Mouse (Mus musculus): Measurements from ENCODE around the gene Saa1. TPM values are rescaled to one million over a fixed set of nuclear protein-coding genes. Genes with fewer than 3 reads are reported as not detected.
"Not testable (repeated sequence)": the region's sequence is repeated elsewhere in the genome, so short reads cannot be mapped to it uniquely, and the experiment has no call there.

Saa1 gene
- polyA plus RNA-seq (2012; rRNA removed): not detected in 2 replicates

DNA sequence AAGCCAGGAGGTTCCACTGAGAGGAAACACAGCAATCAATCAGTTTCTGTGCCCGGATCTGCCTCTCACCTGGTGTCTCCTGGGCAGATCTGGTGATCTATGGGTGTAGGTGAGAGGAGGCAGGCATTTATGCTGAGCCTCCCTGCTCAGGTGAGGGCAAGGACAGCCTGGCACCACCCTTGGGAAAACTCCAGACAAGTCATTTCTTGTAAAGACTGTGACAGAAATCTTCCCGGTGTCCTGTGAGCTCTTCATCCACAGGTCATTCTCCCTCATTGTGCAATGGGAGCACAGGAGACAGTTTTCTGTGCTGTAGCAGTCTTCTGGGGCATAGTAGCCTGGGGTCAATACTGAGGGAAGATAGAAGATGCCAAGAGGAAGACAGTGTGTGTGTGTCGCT lies at the start of gene Saa1:
Gene Saa1 (minus strand): TSS at position 101 of the 400 bp plus-strand sequence.
- not testable (repeated sequence) for DNase-seq (ENCODE audit: low spot score)

- no peak for DNase-seq (ENCODE audit: low spot score)
Observed at GRCm38 (mm10) chr7:46789177-46789849, 46.5 kb upstream of the Saa1 start.

DNA sequence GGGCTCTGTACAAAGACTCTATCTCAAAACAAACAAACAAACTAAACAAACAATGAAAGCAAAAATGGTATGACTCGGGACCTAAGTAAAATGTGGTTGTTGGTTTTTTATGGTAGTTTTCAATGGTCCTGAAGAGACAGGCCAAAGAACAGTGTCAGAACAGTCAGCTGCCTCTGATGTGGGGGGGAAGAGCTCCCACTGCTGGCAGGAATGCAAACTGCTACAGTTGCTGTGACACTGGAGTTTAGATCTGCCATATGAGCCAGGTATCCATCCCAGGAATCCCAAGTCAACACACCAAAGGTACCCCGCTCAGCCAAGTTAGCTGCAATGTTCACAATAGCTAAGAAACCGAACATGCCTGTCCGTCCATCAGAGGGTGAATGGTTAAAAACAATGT lies 27.9 kb upstream of the Saa1 start:
- DNase-seq (ENCODE audit: low spot score): no peak

- DNase-seq (ENCODE audit: low spot score): no peak
Observed at GRCm38 (mm10) chr7:46768451-46768850, 25.7 kb upstream of the Saa1 start.

GRCm38 (mm10) chr7:46767371-46767770 lies 24.6 kb upstream of the Saa1 start:
- no peak for DNase-seq (ENCODE audit: low spot score)

DNA sequence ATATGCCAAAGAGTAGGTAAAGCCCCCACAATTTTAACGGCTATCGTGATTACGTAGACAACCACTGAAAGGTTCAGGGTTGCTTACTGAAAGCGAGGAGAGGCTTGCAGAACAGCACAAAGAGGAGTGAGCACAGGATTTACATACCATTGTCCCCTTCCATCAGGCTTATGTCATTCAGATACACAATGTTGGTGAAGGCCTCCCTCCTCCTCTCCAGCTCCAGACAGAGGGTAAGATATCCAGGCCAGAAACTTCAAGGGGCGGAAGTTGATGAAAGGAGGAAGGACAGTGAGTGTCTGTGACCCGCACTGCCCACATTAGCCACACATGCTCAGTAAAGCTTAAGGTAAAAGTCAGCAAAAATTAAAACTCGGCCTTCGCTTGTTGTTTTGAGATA lies 21.9 kb upstream of the Saa1 start:
- no peak for DNase-seq (ENCODE audit: low spot score)

DNA sequence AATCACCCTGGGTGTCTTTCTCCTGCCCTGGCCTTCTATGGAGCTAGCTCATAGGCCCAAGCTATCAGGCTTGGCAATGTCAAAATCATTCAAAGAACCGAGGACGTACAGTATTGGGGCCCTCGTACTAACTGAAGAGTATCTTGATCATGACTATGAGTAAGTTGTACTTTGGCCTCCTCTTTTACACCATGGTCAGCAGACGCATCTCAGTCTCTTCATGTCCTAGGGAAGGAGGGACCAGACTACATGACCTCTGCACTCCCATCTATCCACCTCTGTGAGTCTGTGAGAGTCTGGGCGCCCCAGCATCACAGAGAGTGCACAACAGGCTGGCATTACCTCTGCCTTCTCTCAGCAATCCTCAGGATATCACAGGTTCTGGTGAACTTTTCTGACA lies 19.8 kb upstream of the Saa1 start:
- no peak for DNase-seq (ENCODE audit: low spot score)

- no peak for DNase-seq (ENCODE audit: low spot score)
Observed at GRCm38 (mm10) chr7:46761049-46761795, 18.4 kb upstream of the Saa1 start.

DNA sequence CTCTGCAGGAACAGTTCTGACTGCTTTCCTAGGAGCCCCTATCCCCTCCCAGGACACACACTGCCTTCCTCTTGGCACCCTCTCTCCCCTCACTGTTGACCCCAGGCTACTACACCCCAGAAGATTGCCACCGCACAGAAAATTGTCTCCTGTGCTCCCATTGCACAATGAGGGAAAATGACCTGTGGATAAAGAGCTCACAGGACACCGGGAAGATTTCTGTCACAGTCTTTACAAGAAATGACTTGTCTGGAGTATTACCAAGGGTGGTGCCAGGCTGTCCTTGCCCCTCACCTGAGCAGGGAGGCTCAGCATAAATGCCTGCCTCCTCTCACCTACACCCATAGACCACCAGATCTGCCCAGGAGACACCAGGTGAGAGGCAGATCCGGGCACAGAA lies 8.7 kb upstream of the Saa1 start, which contains the start of gene Saa2:
Gene Saa2 (plus strand): TSS at position 301 of the 400 bp plus-strand sequence.
- no peak for DNase-seq (ENCODE audit: low spot score)

- no peak for DNase-seq (ENCODE audit: low spot score)
Observed at GRCm38 (mm10) chr7:46748459-46748858, 5.7 kb upstream of the Saa1 start.

DNA sequence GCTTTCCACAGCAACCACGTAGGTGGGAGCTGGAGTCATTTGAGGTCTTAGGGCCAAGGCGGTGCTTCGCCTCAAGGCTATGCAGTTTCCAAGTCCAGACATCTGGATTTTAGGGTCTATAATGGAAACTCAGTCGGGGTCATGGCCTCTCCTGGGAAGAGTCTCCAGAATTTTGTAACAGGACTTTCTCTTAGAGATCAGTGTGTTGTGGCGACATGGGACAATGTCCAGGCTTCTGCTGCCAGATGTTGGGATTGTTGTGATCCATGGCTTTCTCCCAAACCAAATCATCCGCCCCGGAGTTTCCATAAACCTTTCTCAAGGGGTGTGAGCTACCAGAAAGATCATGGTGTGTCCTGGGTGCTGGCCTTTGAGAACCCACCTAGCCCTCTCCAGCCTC lies 3.6 kb upstream of the Saa1 start:
- no peak for DNase-seq (ENCODE audit: low spot score)

DNA sequence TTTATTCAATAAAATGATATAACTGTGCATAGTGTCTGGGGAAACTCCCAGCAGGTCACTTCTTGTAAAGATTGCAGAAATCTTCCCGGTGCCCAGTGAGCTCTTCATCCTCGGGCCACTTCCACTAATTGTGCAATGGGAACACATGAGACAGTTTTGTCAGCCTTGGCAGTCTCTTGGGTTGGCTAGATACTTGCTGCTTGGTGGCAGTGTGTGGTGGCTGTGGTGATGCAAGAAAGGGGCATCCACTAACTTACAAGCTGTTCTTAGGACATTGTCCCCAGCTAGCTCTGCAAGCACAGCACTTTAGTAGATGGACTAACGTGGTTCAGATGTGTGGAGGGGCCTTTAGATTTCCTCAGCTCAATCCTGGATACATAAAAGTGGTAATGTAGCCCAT lies 3.0 kb upstream of the Saa1 start:
- no peak for DNase-seq (ENCODE audit: low spot score)

GRCm38 (mm10) chr7:46740041-46740440 lies 2.7 kb downstream of the Saa1 start:
- not testable (repeated sequence) for DNase-seq (ENCODE audit: low spot score)

DNA sequence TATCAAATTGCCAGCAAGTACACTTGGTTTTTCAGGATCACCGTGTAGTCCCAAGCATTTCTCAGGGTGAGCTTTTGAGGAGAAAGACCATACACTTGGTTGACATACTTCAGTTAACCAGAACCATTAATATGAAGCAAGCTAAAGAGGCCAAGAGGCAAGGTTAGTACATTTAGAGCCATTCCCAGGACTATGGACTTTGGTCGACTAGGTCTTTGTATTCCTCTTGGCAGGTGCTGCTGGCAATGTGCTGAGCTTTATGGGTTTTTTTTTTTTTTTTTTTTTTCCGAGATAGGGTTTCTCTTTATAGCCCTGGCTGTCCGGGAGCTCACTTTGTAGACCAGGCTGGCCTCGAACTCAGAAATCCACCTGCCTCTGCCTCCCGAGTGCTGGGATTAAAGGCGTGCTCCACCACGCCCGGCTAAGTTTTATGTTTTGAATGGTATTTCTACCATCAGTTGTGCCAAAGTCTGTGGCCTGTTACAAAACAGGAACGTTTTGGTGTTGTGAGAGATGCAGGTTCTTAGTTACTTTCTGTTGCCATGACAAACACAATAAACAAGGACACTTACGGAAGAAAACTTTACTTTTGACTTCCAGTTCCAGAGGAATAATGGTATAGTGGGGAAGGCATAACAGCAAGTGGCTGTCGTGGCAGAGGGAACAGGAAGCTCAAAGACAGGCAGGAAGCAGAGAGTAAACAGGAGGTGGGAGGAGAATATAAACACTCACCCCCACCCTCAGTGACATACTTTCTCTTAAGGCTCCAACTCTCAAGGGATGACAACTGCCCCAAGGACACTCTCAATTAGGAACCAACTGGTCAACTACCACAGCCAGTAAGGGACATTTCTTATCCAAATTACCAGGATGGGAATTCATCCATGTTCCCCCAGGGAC lies 4.0 kb downstream of the Saa1 start:
- no peak for DNase-seq (ENCODE audit: low spot score)

DNA sequence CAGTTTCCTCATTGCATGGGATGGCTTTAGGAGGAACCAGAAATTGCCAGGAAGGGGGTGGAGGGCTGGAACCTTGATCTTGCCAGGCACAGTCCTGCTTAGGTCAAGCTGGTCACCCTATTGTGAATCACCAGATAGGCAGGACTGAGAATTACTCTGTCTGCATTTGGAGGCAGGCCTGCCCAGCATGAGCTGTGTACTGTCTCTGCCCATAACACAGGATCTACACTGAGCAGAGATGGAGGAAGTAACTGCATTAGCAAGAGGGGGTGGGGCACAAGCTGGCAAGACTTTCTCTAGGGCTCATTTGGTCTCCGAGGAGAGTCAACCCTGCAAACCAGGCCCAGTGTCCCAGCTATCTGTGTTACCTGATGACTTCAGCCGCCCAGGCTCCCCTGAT lies 7.8 kb downstream of the Saa1 start:
- no peak for DNase-seq (ENCODE audit: low spot score)

GRCm38 (mm10) chr7:46732458-46732857 lies 10.3 kb downstream of the Saa1 start, which contains the start of gene Saa4:
Saa4 (minus strand) TSS chr7:46732603.
- DNase-seq (ENCODE audit: low spot score): no peak

GRCm38 (mm10) chr7:46727584-46727983 lies 15.2 kb downstream of the Saa1 start:
- DNase-seq (ENCODE audit: low spot score): no peak

DNA sequence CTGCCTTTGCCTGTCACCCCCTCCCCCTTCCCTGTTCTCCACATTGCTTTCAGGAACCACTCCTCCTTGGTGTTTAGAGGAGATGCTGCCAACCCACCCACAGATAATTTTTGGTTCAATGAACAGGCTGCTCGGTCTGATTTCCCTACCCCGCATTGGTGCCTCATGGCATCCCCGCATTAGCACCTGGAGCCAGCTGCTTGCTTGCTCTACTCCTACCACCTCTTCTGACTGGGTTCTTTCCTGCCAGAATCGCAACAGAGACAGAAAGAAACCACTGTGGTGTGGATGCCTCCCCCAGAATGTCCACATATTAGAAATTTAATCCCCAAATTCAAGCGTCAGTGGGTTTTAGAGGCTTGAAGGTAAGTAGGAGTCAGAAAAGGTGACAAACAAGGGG lies 18.4 kb downstream of the Saa1 start:
- DNase-seq (ENCODE audit: low spot score): no peak

- DNase-seq (ENCODE audit: low spot score): no peak
Observed at GRCm38 (mm10) chr7:46723849-46724248, 18.9 kb downstream of the Saa1 start.

DNA sequence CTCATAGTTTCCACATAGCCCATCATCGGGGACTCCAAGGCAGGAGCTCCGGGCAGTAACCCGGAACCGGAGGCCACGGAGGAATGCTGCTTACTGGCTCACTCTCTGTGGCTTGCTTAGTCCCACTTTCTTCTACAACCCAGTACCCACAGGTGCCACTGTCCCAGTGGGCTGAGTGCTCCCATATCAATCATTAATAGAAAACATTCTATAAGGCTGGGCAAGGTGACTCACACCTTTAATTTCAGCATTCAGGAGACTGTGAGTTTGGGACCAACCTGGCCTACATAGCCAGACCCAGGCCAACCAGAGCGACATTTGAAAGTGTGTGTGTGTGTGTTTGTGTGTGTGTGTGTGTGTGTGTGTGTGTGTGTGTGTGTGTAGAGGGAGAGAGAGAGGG lies 19.4 kb downstream of the Saa1 start:
- no peak for DNase-seq (ENCODE audit: low spot score)

DNA sequence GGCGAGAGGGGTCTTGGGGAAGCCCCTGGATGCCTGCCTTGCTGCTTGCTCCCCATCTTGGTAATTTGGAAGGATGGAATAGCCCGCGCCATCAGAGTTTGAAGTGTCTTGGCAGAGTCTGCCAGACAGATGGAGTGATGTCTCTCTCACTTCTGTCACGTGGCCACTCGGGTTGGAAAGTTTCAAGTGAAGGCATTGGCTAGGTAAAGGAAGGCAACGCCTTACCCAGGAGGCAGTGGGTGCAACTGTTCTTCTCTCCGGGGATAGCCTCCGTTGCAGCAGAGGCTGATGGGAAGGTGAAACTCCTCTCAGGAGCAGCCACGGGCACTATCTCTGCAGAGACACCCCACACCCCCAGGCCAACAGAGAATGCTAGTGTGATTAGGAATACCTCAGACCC lies 22.3 kb downstream of the Saa1 start:
- no peak for DNase-seq (ENCODE audit: low spot score)

GRCm38 (mm10) chr7:46719526-46719925 lies 23.3 kb downstream of the Saa1 start:
- DNase-seq (ENCODE audit: low spot score): no peak

All from urinary bladder, adult 2 months (tissue).